Mouse (Mus musculus) heart, postnatal 0 days (tissue): ENCODE measurements around the gene Gamt.

Experiments
- CTCF ChIP-seq: IDR thresholded peaks from 2 replicates; pipeline ENCODE4 v1.5.1; 2016; ENCODE audit warnings: antibody characterized with exemption, control low read depth, low read depth
- EP300 ChIP-seq: IDR thresholded peaks from 2 replicates; pipeline ENCODE4 v1.6.1; 2016; ENCODE audit warnings: antibody characterized with exemption, low read depth

DNA sequence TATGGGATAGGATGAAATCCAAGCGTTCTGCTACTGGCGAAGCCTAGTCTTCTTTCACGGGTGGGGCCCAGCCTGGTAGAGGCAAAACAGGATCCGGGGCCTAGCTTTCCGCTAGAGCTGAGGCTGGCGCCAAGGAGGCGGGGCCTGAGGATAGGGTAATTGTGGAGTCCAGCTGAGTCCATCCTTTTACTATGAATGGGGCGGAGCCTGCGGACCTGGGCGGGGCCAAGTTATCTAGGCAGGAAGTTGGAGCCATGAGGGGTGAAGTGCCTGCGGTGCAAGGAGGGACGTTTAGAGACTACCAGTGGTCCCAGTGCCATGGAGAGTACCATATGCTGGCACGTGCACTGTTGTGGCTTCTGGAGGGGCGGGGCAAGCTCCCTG is 765 bp upstream of the Gamt start:
- no peak for TF ChIP-seq CTCF
- 0 out of 2 replicates have a peak, but pooled peaks have one; percentile 10 for TF ChIP-seq EP300
